Mouse (Mus musculus) mammary gland, adult 2 months (tissue): ENCODE results near the gene Aldh1l2. TPM values are rescaled to one million over a fixed set of nuclear protein-coding genes. Genes with fewer than 3 reads are reported as not detected.

Experiments
- polyA plus RNA-seq: library from polyadenylated mRNA; depleted of rRNA; stranded (reverse); fragments of >200 nt; gene quantifications from 2 replicates; pipeline ENCODE4 v1.2.3, GENCODE M21; 2012; ENCODE audit warnings: low replicate concordance; rRNA removed

Aldh1l2 gene
- polyA plus RNA-seq: 0.81 and 0.93 TPM in 2 replicates

GRCm38 (mm10) chr10:83533910-83534283 is at the start of gene Aldh1l2:
Gene Aldh1l2, minus strand, starts transcription at chr10:83534140.

GRCm38 (mm10) chr10:83543439-83544102 is 9.6 kb upstream of the Aldh1l2 start, which contains the start of gene Washc4:
Gene Washc4, plus strand, starts transcription at chr10:83543752.

Other genes with a start within 250 kb of the Aldh1l2 start
- gene Slc41a2, start 196.3 kb downstream of the Aldh1l2 start, polyA plus RNA-seq: 2.8 and 4.8 TPM in 2 replicates
- 0.23 and 0.42 TPM in 2 replicates for gene D10Wsu102e, start 173.9 kb downstream of the Aldh1l2 start, polyA plus RNA-seq
- gene Washc4, start 9.6 kb upstream of the Aldh1l2 start, polyA plus RNA-seq: 1.5 and 2.8 TPM in 2 replicates
- gene Appl2, start 114.6 kb upstream of the Aldh1l2 start, polyA plus RNA-seq: 19.0 and 27.8 TPM in 2 replicates
- 0.43 and 1.2 TPM in 2 replicates for gene 1500009L16Rik, start 188.7 kb upstream of the Aldh1l2 start, polyA plus RNA-seq